Mouse (Mus musculus): Measurements from ENCODE around the gene Tmsb15b2. TPM values are rescaled to one million over a fixed set of nuclear protein-coding genes. Genes with fewer than 3 reads are reported as not detected.

Tmsb15b2 gene
- polyA plus RNA-seq, 1 experiment from 2014 or later, result 101 TPM

- Histone ChIP-seq H3K4me3 (replicated peaks; ENCODE audit: low read depth, low read length) (no peak within 1 kb of the TSS), H3K9ac (replicated peaks; ENCODE audit: low read length) (no peak within 1 kb of the TSS), H3K4me1 (ENCODE audit: control insufficient read depth, insufficient read depth, low read length) (no peaks in the 10 kb centered on the region), H3K9me3 (ENCODE audit: control insufficient read depth, low read length) (no peaks in the 10 kb centered on the region; the same call in 1 of the 2 replicates), H3K4me2 (ENCODE audit: low read length) (no peak within 1 kb of the TSS), H3K27ac (replicated peaks; ENCODE audit: low read depth, low read length) (no peak within 1 kb of the TSS), H3K36me3 (ENCODE audit: control insufficient read depth, insufficient read depth, low read length) (no peaks in the 10 kb centered on the region), H3K27me3 (ENCODE audit: control insufficient read depth, insufficient read depth, low read length) (no peaks in the 10 kb centered on the region)
- no peak for DNase-seq
- no peak for ATAC-seq (ENCODE audit: low FRiP score, low TSS enrichment)
- 91% methylated on average over 14 of the region's 14 CpGs for WGBS
These were observed 48.3 kb downstream of the Tmsb15b2 start, which contains the start of gene H2bfm for GRCm38 (mm10) chrX:136927031-136927430. Gene H2bfm, plus strand, starts transcription at chrX:136927325.

- no peaks in the 10 kb centered on the region for H3K4me1 ChIP-seq (ENCODE audit: control insufficient read depth, insufficient read depth, low read length)
These were observed 49.4 kb downstream of the Tmsb15b2 start for GRCm38 (mm10) chrX:136925863-136926262.

More at GRCm38 (mm10) chrX:136925863-136926262, 49.4 kb downstream of the Tmsb15b2 start:
- no peaks in the 10 kb centered on the region for H3K36me3 ChIP-seq (ENCODE audit: control insufficient read depth, insufficient read depth, low read length)
- no peaks in the 10 kb centered on the region; the same call in 1 of the 2 replicates for H3K9me3 ChIP-seq (ENCODE audit: control insufficient read depth, low read length)
- H3K4me3 ChIP-seq (replicated peaks; ENCODE audit: low read depth, low read length), result no peak overlapping the region
- H3K4me2 ChIP-seq (ENCODE audit: low read length), result no peak overlapping the region
- ATAC-seq (ENCODE audit: low FRiP score, low TSS enrichment), result no peak
- H3K27ac ChIP-seq (replicated peaks; ENCODE audit: low read depth, low read length), result no peak overlapping the region
- no peak overlapping the region for H3K9ac ChIP-seq (replicated peaks; ENCODE audit: low read length)
- peak; percentile 32 for DNase-seq
- H3K27me3 ChIP-seq (ENCODE audit: control insufficient read depth, insufficient read depth, low read length), result no peaks in the 10 kb centered on the region

Other genes starting within 250 kb of the Tmsb15b2 start
- gene Morf4l2, start 231.8 kb downstream of the Tmsb15b2 start, polyA plus RNA-seq (2014; fragmentation: Nextera tagmentation; extraction: Ambion mirVana), result 500 and 612 TPM in 2 replicates
- gene Glra4, start 195.4 kb downstream of the Tmsb15b2 start, polyA plus RNA-seq (2014; fragmentation: Nextera tagmentation; extraction: Ambion mirVana), result 0.15 TPM in 1 of 2 replicates, not detected in the other
- 7.1 and 8.1 TPM in 2 replicates for gene Plp1, start 152.8 kb downstream of the Tmsb15b2 start, polyA plus RNA-seq (2014; fragmentation: Nextera tagmentation; extraction: Ambion mirVana)
- gene Rab9b, start 106.7 kb downstream of the Tmsb15b2 start, polyA plus RNA-seq (2014; fragmentation: Nextera tagmentation; extraction: Ambion mirVana), result 18.1 and 22.9 TPM in 2 replicates
- gene H2bfm, start 48.2 kb downstream of the Tmsb15b2 start, polyA plus RNA-seq (2014; fragmentation: Nextera tagmentation; extraction: Ambion mirVana), result not detected in 2 replicates
- 9.1 and 10.4 TPM in 2 replicates for gene Tmsb15l, start 1.4 kb upstream of the Tmsb15b2 start, polyA plus RNA-seq (2014; fragmentation: Nextera tagmentation; extraction: Ambion mirVana)
- gene Tmsb15b1, start 1.4 kb upstream of the Tmsb15b2 start, polyA plus RNA-seq (2014; fragmentation: Nextera tagmentation; extraction: Ambion mirVana), result 29.4 and 33.4 TPM in 2 replicates
- 304 and 316 TPM in 2 replicates for gene Zcchc18, start 17.7 kb upstream of the Tmsb15b2 start, polyA plus RNA-seq (2014; fragmentation: Nextera tagmentation; extraction: Ambion mirVana)
- 16.2 and 16.5 TPM in 2 replicates for gene Slc25a53, start 62.8 kb upstream of the Tmsb15b2 start, polyA plus RNA-seq (2014; fragmentation: Nextera tagmentation; extraction: Ambion mirVana)
- gene Fam199x, start 74.1 kb upstream of the Tmsb15b2 start, polyA plus RNA-seq (2014; fragmentation: Nextera tagmentation; extraction: Ambion mirVana), result 11.4 and 11.7 TPM in 2 replicates
- not detected in 2 replicates for gene Esx1, start 146.6 kb upstream of the Tmsb15b2 start, polyA plus RNA-seq (2014; fragmentation: Nextera tagmentation; extraction: Ambion mirVana)

Measured in midbrain, embryonic 14.5 days (tissue).